Mouse (Mus musculus) forebrain, postnatal 0 days (tissue): Measurements from ENCODE around the gene Hsd17b12. TPM values are rescaled to one million over a fixed set of nuclear protein-coding genes. Genes with fewer than 3 reads are reported as not detected.

ENCODE experiments used
- ATAC-seq: fragments of 200-750 bp; cut with Nextera tagmentation; 2 replicates; pipeline ENCODE4 v1.8.0; 2017; ENCODE audit warnings: mild to moderate bottlenecking, moderate library complexity
- DNase-seq: peaks from one replicate; pipeline ENCODE4 v3.0.0-alpha.2; 2015
- H3K27ac ChIP-seq: fragments of 300-500 bp; sonication (generic); 2 replicates; pipeline ENCODE4 v1.5.1; 2014; ENCODE audit warnings: low read depth, mild to moderate bottlenecking, antibody characterized with exemption, low read length, moderate library complexity, mixed read lengths
- H3K27me3 ChIP-seq: fragments of 300-500 bp; sonication (generic); 2 replicates; pipeline ENCODE4 v1.6.1; 2014; ENCODE audit warnings: mild to moderate bottlenecking, low read length, mixed read lengths; ENCODE audit not compliant: insufficient read depth
- H3K36me3 ChIP-seq: fragments of 300-500 bp; sonication (generic); 2 replicates; pipeline ENCODE4 v1.6.1; 2014; ENCODE audit warnings: mild to moderate bottlenecking, moderate library complexity; ENCODE audit not compliant: insufficient read depth
- H3K4me1 ChIP-seq: fragments of 300-500 bp; sonication (generic); 2 replicates; pipeline ENCODE4 v1.6.1; 2014; ENCODE audit warnings: antibody characterized with exemption; ENCODE audit not compliant: insufficient read depth
- H3K4me2 ChIP-seq: fragments of 300-500 bp; sonication (generic); 2 replicates; pipeline ENCODE4 v1.6.1; 2014; ENCODE audit warnings: low read depth, mild to moderate bottlenecking, moderate library complexity
- H3K4me3 ChIP-seq: fragments of 300-500 bp; sonication (generic); 2 replicates; pipeline ENCODE4 v1.5.1; 2014; ENCODE audit warnings: low read depth, low read length, mixed read lengths
- H3K9ac ChIP-seq: fragments of 300-500 bp; sonication (generic); 2 replicates; pipeline ENCODE4 v1.6.1; 2014; ENCODE audit warnings: mild to moderate bottlenecking
- H3K9me3 ChIP-seq: fragments of 300-500 bp; sonication (generic); 2 replicates; pipeline ENCODE4 v1.6.1; 2016; ENCODE audit warnings: low read length
- CTCF ChIP-seq: sonication (generic); IDR thresholded peaks from 2 replicates; pipeline ENCODE4 v1.5.1; 2016; ENCODE audit warnings: antibody characterized with exemption, control low read depth, low read depth
- WGBS: fragments of 180-500 bp; shearing (Covaris S2); extraction: QIAGEN DNeasy Blood & Tissue Kit; methylation state at CpG from one replicate; pipeline ENCODE4 v1.1.7; 2014; 5-methylcytosine and 5-hydroxymethylcytosine counted together
- polyA plus RNA-seq: library from polyadenylated mRNA; unstranded; fragments of >200 nt; fragmentation: Nextera tagmentation; extraction: Ambion mirVana; gene quantifications from 2 replicates; pipeline ENCODE4 v1.2.1, GENCODE M21; 2015
- total RNA-seq: library from RNA; depleted of rRNA; stranded (reverse); fragments of >200 nt; gene quantifications from 2 replicates; pipeline ENCODE4 v1.2.3, GENCODE M21; 2014

The Hsd17b12 gene
- total and polyA plus RNA-seq, 2 experiments from 2014 or later, result 75.8 to 134 TPM

- H3K4me1 ChIP-seq, result peaks cover 10% of the 10 kb centered on the region; the same call in 1 of the 2 replicates
- no peak for ATAC-seq
- WGBS, result 95% methylated on average over 13 of the region's 13 CpGs
- no peak overlapping the region for H3K4me3 ChIP-seq
- no peak overlapping the region for H3K9ac ChIP-seq
- no peak for TF ChIP-seq CTCF
- H3K27me3 ChIP-seq, result no peaks in the 10 kb centered on the region
- no peaks in the 10 kb centered on the region for H3K9me3 ChIP-seq
- H3K4me2 ChIP-seq, result no peak overlapping the region
- no peak for DNase-seq
- no peaks in the 10 kb centered on the region for H3K36me3 ChIP-seq
- H3K27ac ChIP-seq, result no peak overlapping the region
Observed at GRCm38 (mm10) chr2:94173549-94173948, 15.8 kb upstream of the Hsd17b12 start.

GRCm38 (mm10) chr2:94163207-94163606, 5.4 kb upstream of the Hsd17b12 start:
- Histone ChIP-seq H3K4me3 (no peak overlapping the region), H3K36me3 (no peaks in the 10 kb centered on the region), H3K9ac (no peak overlapping the region), H3K4me2 (no peak overlapping the region), H3K4me1 (no peaks in the 10 kb centered on the region), H3K27me3 (no peaks in the 10 kb centered on the region), H3K9me3 (no peaks in the 10 kb centered on the region), H3K27ac (no peak overlapping the region)
- no peak for TF ChIP-seq CTCF
- WGBS, result 57% methylated on average over 2 of the region's 2 CpGs
- DNase-seq (no peak), ATAC-seq (no peak)

GRCm38 (mm10) chr2:94162141-94162540, 4.4 kb upstream of the Hsd17b12 start:
- no peak for TF ChIP-seq CTCF
- no peaks in the 10 kb centered on the region for H3K27me3 ChIP-seq
- H3K36me3 ChIP-seq, result no peaks in the 10 kb centered on the region
- H3K27ac ChIP-seq, result no peak overlapping the region
- H3K4me1 ChIP-seq, result no peaks in the 10 kb centered on the region
- H3K4me2 ChIP-seq, result no peak overlapping the region
- DNase-seq (no peak), ATAC-seq (no peak)
- no peak overlapping the region for H3K4me3 ChIP-seq
- no peaks in the 10 kb centered on the region for H3K9me3 ChIP-seq
- H3K9ac ChIP-seq, result no peak overlapping the region
- 73% methylated on average over 6 of the region's 6 CpGs for WGBS

- no peaks in the 10 kb centered on the region for H3K27me3 ChIP-seq
- H3K9me3 ChIP-seq, result no peaks in the 10 kb centered on the region
- no peak overlapping the region for H3K9ac ChIP-seq
- peak overlapping the region; percentile 45 for H3K4me3 ChIP-seq
- no peak for TF ChIP-seq CTCF
- 16% methylated on average over 4 of the region's 4 CpGs for WGBS
- H3K27ac ChIP-seq, result no peak overlapping the region
- H3K36me3 ChIP-seq, result no peaks in the 10 kb centered on the region
- no peak for DNase-seq
- ATAC-seq, result no peak
- H3K4me2 ChIP-seq, result peak overlapping the region; percentile 54
- peaks cover 4% of the 10 kb centered on the region; the same call in 1 of the 2 replicates for H3K4me1 ChIP-seq
Observed at GRCm38 (mm10) chr2:94158520-94158884, 738 bp upstream of the Hsd17b12 start.

- no peak for TF ChIP-seq CTCF
- H3K4me1 ChIP-seq, result peaks cover 4% of the 10 kb centered on the region; the same call in 1 of the 2 replicates
- peak overlapping the region; percentile 87; the same call in 1 of the 2 replicates for H3K27ac ChIP-seq
- H3K9me3 ChIP-seq, result no peaks in the 10 kb centered on the region
- peak overlapping the region; percentile 89 for H3K9ac ChIP-seq
- H3K4me2 ChIP-seq, result peak overlapping the region; percentile 64
- ATAC-seq (no peak), DNase-seq (peak; percentile 8)
- H3K27me3 ChIP-seq, result no peaks in the 10 kb centered on the region
- peak overlapping the region; percentile 95 for H3K4me3 ChIP-seq
- WGBS, result 2% methylated on average over 10 of the region's 10 CpGs
- no peaks in the 10 kb centered on the region for H3K36me3 ChIP-seq
Observed at GRCm38 (mm10) chr2:94157051-94157450, 713 bp downstream of the Hsd17b12 start.

- no peak for ATAC-seq
Observed at GRCm38 (mm10) chr2:94145146-94145542, 12.6 kb downstream of the Hsd17b12 start.

GRCm38 (mm10) chr2:94144520-94145145, 13.1 kb downstream of the Hsd17b12 start:
- Histone ChIP-seq H3K9me3 (no peaks in the 10 kb centered on the region), H3K27ac (no peak overlapping the region), H3K4me2 (no peak overlapping the region), H3K9ac (no peak overlapping the region), H3K27me3 (no peaks in the 10 kb centered on the region), H3K36me3 (no peaks in the 10 kb centered on the region), H3K4me1 (no peaks in the 10 kb centered on the region), H3K4me3 (no peak overlapping the region)
- no peak for DNase-seq
- whole genome bisulfite sequencing, result 84% methylated on average over 7 of the region's 7 CpGs
- ATAC-seq, result no peak
- TF ChIP-seq CTCF, result no peak

More at GRCm38 (mm10) chr2:94145146-94145542, 12.6 kb downstream of the Hsd17b12 start:
- no peaks in the 10 kb centered on the region for H3K27me3 ChIP-seq
- no peak overlapping the region for H3K4me2 ChIP-seq
- 76% methylated on average over 2 of the region's 2 CpGs for WGBS
- TF ChIP-seq CTCF, result no peak
- no peaks in the 10 kb centered on the region for H3K36me3 ChIP-seq
- H3K9me3 ChIP-seq, result no peaks in the 10 kb centered on the region
- H3K4me3 ChIP-seq, result no peak overlapping the region
- no peaks in the 10 kb centered on the region for H3K4me1 ChIP-seq
- DNase-seq, result no peak
- H3K27ac ChIP-seq, result no peak overlapping the region
- H3K9ac ChIP-seq, result no peak overlapping the region
